Mouse (Mus musculus) embryonic fibroblast, embryonic 13.5 days (primary cell): ENCODE results near the gene Fam189a1.

Experiments used
- CTCF ChIP-seq: IDR thresholded peaks from 2 replicates; pipeline ENCODE4 v1.5.1; 2011; ENCODE audit warnings: mild to moderate bottlenecking, control low read depth, low read length, moderate library complexity, borderline replicate concordance; ENCODE audit not compliant: insufficient read depth
- POLR2A ChIP-seq: IDR thresholded peaks from 2 replicates; pipeline ENCODE4 v1.6.1; 2011; ENCODE audit warnings: low read depth, mild to moderate bottlenecking, control low read depth, low read length, moderate library complexity

- TF ChIP-seq POLR2A (no peak), CTCF (no peak)
Measured at GRCm38 (mm10) chr7:65116903-65117302, 39.5 kb downstream of the Fam189a1 start.
